Mouse (Mus musculus): ENCODE data around the gene Gosr1.
"Not testable (repeated sequence)": the region's sequence is repeated elsewhere in the genome, so short reads cannot be mapped to it uniquely, and the experiment has no call there.

The Gosr1 gene

DNA sequence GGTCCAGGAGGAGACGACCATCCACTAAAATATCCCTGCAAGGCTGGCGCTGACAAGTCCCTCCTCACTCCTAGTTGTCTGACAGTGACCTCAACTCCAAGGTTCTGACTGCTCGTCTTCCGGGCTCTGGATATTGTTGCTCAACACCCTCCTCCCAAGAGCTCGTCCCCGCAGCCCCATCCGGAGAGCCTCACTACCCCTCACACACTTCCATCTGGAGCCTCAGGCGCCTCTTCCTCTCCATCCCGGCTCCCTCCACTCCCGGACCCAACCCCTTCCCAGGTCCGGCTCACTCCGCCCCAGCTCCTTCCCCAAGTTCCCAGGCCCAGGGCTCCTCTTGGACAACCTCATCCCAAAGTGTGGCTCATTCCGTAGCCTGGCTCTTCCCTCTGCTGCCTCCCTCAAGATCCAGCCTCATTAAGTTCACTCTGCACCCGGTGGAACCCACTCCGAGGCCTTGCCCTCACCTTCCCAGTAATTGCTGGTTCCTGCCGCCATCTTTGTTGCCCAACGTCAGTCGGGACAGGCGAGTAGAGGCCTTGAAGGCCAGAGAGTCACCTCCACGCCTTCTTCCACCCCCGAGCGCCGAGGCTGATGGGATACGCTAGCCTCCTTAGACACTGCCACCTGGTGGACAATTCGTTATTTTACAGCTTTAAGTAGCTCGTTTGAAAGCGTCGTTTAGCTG, at the start of gene Gosr1:
Gene Gosr1 (minus strand): TSS at position 527 of the 688 bp plus-strand sequence.
- peak; percentile 98 for DNase-seq (ENCODE audit: low read depth, low spot score)
- 0 out of 2 replicates have a peak, but pooled peaks cover 2% of the 10 kb centered on the region for H3K36me3 ChIP-seq (ENCODE audit: control insufficient read depth, insufficient read depth, low read length, poor library complexity, severe bottlenecking)
- no peaks in the 10 kb centered on the region for H3K27me3 ChIP-seq (ENCODE audit: control insufficient read depth, insufficient read depth, low read length, poor library complexity, severe bottlenecking)

DNA sequence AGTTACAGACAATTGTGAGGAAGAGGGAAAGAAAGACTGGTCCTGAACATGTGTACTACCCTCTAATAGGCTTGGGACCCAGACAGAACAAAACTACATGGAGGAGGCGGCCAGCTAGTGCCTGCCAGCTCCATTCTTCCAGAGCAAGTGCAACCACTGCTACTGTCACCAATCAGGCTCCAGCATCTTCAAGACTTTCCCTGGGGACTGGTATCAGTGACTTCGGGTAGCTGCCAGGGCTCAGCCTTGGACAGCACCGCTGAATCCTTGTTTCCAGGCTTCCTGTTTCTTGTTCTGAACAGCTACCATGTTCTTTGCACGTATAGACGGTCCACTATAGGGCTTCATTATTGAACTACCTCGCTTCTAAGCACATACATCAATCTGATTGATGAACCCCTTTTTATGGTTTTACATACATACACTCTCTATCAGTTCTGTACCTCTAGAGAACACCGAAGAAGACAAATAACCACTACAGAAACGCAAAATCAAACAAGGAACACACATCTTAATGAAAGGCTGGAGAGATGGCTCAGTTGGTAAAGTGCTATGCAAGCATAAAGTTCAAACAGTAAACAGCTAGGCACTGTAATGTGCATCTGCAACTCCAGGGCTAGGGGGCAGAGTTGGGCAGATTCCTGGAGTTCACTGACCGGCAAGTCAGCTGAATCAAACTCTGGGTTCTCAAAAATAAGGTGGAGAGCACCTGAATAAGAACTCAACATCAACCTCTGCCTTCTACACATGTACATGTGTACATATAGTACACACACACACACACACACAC, 47.5 kb upstream of the Gosr1 start:
- Histone ChIP-seq H3K27me3 (ENCODE audit: control insufficient read depth, insufficient read depth, low read length, poor library complexity, severe bottlenecking) (no peaks in the 10 kb centered on the region), H3K36me3 (ENCODE audit: control insufficient read depth, insufficient read depth, low read length, poor library complexity, severe bottlenecking) (no peaks in the 10 kb centered on the region)
- DNase-seq (ENCODE audit: low read depth, low spot score) = no peak

DNA sequence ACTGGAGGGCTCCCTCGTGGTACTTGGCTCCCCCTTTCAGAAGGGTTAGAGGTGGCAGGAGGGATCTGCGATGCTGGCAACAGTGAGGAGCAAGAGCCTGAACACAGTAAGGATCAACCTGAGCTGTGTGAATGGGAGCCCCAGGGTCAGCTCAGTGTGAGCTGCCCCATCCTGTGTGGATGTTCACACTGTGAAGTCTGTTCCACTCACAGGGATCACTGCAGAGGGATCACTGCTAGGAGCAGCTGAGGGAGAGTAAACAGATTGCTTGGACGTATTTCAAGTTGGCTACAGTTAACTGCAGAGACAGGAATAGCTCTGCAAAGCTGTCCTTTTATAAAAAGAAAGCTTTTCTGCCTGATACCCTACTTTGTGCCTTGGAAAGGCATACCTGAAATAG, 46.1 kb upstream of the Gosr1 start:
- no peak for DNase-seq (ENCODE audit: low read depth, low spot score)
- Histone ChIP-seq H3K27me3 (ENCODE audit: control insufficient read depth, insufficient read depth, low read length, poor library complexity, severe bottlenecking) (no peaks in the 10 kb centered on the region), H3K36me3 (ENCODE audit: control insufficient read depth, insufficient read depth, low read length, poor library complexity, severe bottlenecking) (no peaks in the 10 kb centered on the region)

DNA sequence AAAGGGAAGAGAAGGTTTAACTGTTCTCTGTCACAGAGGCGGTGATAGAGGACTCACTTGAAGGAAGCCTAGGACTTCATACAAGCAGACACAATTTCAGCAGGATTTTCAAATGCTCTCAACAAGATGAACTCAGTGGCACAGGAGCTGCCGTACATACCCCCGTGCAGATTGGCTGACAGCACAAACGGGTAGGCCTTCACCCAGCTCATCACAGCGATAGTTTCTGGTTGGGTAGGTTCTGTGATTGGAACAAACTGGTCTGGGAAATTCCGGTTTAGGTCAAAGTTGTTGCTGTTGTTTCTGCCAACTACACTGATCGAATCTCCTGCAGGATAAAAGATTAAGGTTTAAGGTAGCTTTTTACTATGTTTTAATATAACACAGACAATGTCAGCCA, 45.2 kb upstream of the Gosr1 start:
- no peaks in the 10 kb centered on the region for H3K36me3 ChIP-seq (ENCODE audit: control insufficient read depth, insufficient read depth, low read length, poor library complexity, severe bottlenecking)
- H3K27me3 ChIP-seq (ENCODE audit: control insufficient read depth, insufficient read depth, low read length, poor library complexity, severe bottlenecking) = no peaks in the 10 kb centered on the region
- DNase-seq (ENCODE audit: low read depth, low spot score) = no peak

DNA sequence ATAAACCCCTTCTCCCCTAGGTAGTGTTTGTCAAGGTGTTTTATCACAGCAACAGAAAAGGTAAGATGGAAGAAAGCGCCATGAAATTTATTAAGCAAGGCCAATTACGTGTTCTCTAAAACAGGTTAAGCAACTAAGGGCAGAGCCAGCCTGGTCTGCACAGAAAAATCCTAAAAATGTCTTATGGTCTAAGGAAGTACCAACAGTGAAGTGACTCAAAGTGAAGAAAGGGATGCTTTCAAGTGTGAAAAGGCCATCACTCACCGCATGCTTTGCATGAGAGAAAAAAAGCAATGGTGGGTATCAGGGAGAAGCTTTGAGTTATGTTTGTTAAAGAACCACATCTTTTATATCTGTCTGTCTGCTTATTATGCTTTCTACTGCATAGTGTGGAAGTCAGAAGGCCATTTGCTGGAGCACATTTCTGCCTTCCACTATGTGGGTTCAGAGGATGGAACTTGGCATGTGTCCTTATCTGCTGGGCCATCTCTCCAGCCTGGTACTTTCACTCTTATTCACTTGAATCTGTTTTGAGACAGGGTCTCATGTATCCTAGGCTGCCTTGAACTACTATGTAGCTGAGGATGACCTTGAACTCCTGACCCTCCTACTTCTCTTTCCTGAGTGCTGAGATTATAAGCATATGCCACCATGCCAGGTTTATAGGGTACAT, 43.8 kb upstream of the Gosr1 start:
- peak; percentile 33 for DNase-seq (ENCODE audit: low read depth, low spot score)
- H3K36me3 ChIP-seq (ENCODE audit: control insufficient read depth, insufficient read depth, low read length, poor library complexity, severe bottlenecking) = no peaks in the 10 kb centered on the region
- no peaks in the 10 kb centered on the region for H3K27me3 ChIP-seq (ENCODE audit: control insufficient read depth, insufficient read depth, low read length, poor library complexity, severe bottlenecking)

DNA sequence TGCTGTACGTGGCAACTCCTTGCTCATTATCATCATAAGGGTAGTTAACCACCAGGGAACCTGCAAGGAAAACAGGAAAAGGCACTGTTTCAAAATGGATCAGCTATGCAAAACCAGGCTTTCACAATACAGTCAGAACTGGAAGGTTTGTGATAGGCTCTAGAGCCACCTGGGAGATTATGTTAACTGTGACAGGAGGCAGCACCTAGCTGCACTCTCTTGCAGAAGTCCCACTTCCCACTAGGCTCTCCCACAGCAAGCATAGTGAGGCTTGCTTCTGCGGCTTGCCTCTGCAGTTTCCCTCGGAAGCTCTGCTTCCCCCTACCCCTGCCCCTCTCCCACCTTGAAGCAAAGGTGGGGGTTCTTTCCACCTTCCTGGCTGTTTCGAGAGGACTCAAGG, 42.6 kb upstream of the Gosr1 start:
- no peak for DNase-seq (ENCODE audit: low read depth, low spot score)
- Histone ChIP-seq H3K27me3 (ENCODE audit: control insufficient read depth, insufficient read depth, low read length, poor library complexity, severe bottlenecking) (no peaks in the 10 kb centered on the region), H3K36me3 (ENCODE audit: control insufficient read depth, insufficient read depth, low read length, poor library complexity, severe bottlenecking) (no peaks in the 10 kb centered on the region)

DNA sequence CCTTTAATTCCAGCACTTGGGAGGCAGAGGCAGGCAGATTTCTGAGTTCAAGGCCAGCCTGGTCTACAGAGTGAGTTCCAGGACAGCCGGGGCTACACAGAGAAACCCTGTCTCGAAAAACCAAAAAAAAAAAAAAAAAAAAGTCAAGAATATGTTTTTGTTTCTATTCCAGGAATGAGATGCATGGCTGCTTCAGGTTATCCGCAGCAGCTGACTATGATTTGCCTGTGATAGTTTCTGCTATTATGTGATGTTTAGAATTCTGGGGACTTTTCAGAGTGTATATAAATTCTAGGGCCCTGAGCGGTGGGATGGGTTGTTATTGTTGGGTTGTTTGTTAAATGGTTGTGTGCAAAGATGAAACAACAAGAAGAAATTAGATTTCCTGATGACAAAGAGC, 41.7 kb upstream of the Gosr1 start:
- not testable (repeated sequence) for H3K27me3 ChIP-seq (ENCODE audit: control insufficient read depth, insufficient read depth, low read length, poor library complexity, severe bottlenecking); DNase-seq (ENCODE audit: low read depth, low spot score); H3K36me3 ChIP-seq (ENCODE audit: control insufficient read depth, insufficient read depth, low read length, poor library complexity, severe bottlenecking)

DNA sequence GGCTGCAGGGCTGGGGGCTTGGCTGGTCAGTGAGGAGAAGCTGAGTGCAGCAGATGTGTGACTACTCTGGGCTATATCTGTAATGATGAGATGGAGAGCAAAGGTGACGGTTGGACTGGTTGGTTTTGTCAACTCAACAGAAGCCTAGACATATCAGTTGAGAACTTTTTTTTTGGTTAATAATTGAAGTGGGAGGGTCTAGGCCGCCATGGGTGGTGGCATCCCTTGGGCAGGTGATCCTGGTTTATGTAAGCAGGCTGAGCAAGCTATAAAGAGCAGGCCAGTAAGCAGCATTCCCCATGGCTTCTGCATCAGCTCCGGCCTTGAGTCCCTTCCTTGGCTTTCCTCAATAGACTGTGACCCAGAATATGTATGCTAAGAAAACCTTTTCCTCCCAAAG, 39.9 kb upstream of the Gosr1 start:
- no peaks in the 10 kb centered on the region for H3K27me3 ChIP-seq (ENCODE audit: control insufficient read depth, insufficient read depth, low read length, poor library complexity, severe bottlenecking)
- no peaks in the 10 kb centered on the region for H3K36me3 ChIP-seq (ENCODE audit: control insufficient read depth, insufficient read depth, low read length, poor library complexity, severe bottlenecking)
- DNase-seq (ENCODE audit: low read depth, low spot score) = no peak

DNA sequence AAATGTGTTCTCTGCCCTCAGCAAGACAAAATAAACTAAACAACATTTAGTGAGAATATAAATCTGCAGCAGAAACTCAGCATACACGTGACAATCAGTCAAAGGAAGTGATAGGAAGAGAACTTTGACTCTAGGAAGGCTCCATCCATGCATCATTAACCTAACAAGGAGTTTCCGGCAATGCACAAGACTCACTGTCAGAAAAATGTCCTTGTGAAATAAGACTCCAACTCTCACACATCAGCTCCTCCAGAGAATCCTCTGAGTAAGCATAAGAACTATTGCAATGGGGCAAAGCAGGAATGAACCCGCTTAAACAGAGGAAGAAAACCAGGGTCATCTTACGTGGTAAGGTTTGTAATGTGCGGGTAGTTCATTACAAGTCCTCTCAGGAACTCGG, 33.9 kb upstream of the Gosr1 start:
- DNase-seq (ENCODE audit: low read depth, low spot score) = no peak
- no peaks in the 10 kb centered on the region for H3K27me3 ChIP-seq (ENCODE audit: control insufficient read depth, insufficient read depth, low read length, poor library complexity, severe bottlenecking)
- no peaks in the 10 kb centered on the region for H3K36me3 ChIP-seq (ENCODE audit: control insufficient read depth, insufficient read depth, low read length, poor library complexity, severe bottlenecking)

DNA sequence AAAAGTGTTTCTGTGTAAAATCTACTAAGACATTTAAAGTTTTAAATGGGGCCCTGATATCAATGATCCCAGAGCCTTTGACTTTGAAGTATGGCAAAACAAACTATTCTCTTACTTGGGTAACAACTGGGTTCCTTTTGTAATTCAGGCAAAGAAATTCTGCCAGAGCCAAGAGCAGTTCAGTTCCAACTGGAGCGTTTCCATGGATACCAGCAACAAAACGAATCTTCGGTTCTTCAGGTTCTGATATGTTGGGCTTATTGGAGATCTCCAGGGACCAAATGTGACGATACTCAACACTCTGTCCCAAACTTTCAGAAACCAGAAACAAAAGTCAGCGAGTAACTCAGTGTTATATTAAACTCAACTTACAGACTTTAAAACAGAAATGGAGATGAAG, 31.9 kb upstream of the Gosr1 start:
- DNase-seq (ENCODE audit: low read depth, low spot score) = no peak
- Histone ChIP-seq H3K27me3 (ENCODE audit: control insufficient read depth, insufficient read depth, low read length, poor library complexity, severe bottlenecking) (no peaks in the 10 kb centered on the region), H3K36me3 (ENCODE audit: control insufficient read depth, insufficient read depth, low read length, poor library complexity, severe bottlenecking) (no peaks in the 10 kb centered on the region)

DNA sequence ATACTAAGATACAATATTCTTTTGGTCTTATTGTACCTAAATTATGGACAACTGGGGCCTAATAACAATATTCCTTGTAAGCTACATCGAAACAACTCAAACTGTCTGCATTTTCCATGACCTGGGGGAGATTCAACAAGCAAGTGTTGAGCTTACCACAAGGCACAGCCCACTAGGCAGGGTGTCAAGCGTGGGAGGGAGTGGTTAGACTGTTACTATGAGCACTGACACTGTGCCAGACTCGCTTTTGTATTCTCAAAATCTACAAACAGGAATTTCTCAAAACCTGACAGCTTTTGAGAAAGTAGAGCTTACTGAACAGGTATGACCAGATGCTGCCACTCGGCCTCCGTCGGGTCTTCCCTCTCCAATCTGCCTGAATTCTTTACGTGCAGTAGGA, 28.0 kb upstream of the Gosr1 start:
- DNase-seq (ENCODE audit: low read depth, low spot score) = no peak
- H3K27me3 ChIP-seq (ENCODE audit: control insufficient read depth, insufficient read depth, low read length, poor library complexity, severe bottlenecking) = no peaks in the 10 kb centered on the region
- H3K36me3 ChIP-seq (ENCODE audit: control insufficient read depth, insufficient read depth, low read length, poor library complexity, severe bottlenecking) = no peaks in the 10 kb centered on the region

DNA sequence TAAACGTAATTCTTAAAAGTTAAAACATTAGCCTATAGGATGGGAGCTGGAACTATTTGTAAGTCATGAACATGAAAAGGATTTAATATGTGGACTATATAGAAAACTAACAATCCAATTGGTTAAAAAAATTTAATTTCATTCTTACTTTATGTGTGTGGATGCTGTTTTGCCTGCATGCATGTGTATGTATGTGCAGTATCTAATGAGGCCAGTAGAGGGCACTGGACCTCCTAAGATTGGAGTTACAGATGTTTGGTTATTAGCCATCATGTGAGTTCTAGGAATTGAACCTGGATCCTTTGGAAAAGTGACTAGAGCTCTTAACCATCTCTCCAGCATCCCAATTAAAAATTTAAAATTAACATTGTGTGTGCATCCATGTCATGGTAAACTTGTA, 25.9 kb upstream of the Gosr1 start:
- no peaks in the 10 kb centered on the region for H3K27me3 ChIP-seq (ENCODE audit: control insufficient read depth, insufficient read depth, low read length, poor library complexity, severe bottlenecking)
- peak; percentile 72 for DNase-seq (ENCODE audit: low read depth, low spot score)
- no peaks in the 10 kb centered on the region for H3K36me3 ChIP-seq (ENCODE audit: control insufficient read depth, insufficient read depth, low read length, poor library complexity, severe bottlenecking)

DNA sequence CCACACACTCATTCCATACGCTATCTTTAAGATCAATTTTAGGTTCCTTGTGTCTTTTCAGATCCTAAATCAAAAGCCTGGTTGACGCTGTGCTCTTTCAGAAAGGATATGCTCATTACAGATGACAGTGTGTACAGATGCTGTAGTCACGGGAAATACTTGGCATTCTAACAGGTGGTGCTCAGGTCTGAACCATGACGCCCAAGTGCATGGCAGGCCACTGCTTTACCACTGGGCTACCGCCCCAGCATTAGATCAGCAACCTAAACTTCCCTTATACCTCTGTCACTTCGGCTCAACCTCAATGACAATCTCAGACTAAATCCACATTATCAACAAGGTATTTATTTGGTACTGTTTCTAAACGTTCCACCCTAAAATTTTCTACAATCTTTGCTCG, 12.2 kb upstream of the Gosr1 start:
- DNase-seq (ENCODE audit: low read depth, low spot score) = no peak
- Histone ChIP-seq H3K27me3 (ENCODE audit: control insufficient read depth, insufficient read depth, low read length, poor library complexity, severe bottlenecking) (no peaks in the 10 kb centered on the region), H3K36me3 (ENCODE audit: control insufficient read depth, insufficient read depth, low read length, poor library complexity, severe bottlenecking) (no peaks in the 10 kb centered on the region)

DNA sequence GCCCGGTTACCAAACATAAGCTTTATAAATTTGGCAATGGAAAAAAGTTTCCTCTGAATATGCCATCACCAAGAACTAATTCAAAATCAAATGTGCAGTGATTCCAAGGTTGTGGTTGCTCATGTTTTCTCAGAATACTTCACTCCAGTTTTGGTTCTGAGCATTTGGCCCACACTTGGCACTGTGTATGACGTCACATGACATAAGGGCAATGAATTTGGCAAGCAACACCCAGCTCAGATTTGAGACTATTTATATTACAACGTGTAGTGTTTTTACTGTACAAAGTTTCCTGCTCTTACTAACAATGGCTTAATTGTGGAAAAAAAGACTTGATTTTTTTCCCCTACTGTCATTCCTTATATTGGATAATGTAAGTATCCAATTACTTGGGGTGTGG, 10.4 kb upstream of the Gosr1 start:
- DNase-seq (ENCODE audit: low read depth, low spot score) = no peak
- Histone ChIP-seq H3K27me3 (ENCODE audit: control insufficient read depth, insufficient read depth, low read length, poor library complexity, severe bottlenecking) (no peaks in the 10 kb centered on the region), H3K36me3 (ENCODE audit: control insufficient read depth, insufficient read depth, low read length, poor library complexity, severe bottlenecking) (no peaks in the 10 kb centered on the region)

DNA sequence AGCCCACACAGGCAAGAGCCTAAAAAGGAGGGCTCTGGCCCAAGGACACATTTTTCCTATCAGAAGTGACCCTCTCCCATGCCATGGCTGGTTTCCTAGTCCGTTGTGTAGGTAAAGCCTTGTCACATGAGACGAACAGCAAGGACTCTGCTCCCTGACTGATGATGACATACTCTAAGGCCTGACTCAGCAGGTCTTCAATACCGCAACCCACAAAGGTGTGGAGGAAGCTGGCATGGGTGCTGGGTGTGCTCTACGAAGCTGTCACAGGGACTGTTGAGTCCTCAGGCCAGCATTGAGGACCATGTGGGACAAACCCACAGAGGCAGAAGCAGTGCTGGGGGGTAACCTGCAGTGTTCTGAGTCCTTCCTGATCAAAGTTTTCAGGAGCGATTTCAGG, 7.2 kb upstream of the Gosr1 start:
- Histone ChIP-seq H3K27me3 (ENCODE audit: control insufficient read depth, insufficient read depth, low read length, poor library complexity, severe bottlenecking) (no peaks in the 10 kb centered on the region), H3K36me3 (ENCODE audit: control insufficient read depth, insufficient read depth, low read length, poor library complexity, severe bottlenecking) (no peaks in the 10 kb centered on the region)
- DNase-seq (ENCODE audit: low read depth, low spot score) = no peak

All from splenic B cell, adult 2 months (primary cell).